Mouse (Mus musculus): Measurements from ENCODE around the gene Megf9.

The Megf9 gene

DNA sequence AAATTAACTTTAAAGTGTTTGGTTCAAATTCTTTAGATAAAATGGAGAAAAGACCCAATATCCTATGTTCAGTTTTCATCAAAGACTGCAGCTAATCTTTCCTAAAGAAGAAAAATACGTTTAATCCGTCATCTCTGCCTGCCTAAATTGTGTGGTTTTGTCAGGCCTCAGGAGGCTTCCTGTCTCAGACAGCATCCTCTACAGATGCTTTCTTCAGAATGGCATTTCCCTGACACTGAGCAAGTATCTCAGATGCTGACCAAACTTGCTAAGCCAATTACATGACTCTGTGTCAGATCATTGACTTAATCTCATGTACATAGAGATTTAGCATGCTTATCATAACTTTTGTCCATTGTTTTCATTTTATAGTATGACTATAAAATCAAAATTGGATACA, 11.4 kb downstream of the Megf9 start:
- DNase-seq (ENCODE audit: low spot score) = no peak

DNA sequence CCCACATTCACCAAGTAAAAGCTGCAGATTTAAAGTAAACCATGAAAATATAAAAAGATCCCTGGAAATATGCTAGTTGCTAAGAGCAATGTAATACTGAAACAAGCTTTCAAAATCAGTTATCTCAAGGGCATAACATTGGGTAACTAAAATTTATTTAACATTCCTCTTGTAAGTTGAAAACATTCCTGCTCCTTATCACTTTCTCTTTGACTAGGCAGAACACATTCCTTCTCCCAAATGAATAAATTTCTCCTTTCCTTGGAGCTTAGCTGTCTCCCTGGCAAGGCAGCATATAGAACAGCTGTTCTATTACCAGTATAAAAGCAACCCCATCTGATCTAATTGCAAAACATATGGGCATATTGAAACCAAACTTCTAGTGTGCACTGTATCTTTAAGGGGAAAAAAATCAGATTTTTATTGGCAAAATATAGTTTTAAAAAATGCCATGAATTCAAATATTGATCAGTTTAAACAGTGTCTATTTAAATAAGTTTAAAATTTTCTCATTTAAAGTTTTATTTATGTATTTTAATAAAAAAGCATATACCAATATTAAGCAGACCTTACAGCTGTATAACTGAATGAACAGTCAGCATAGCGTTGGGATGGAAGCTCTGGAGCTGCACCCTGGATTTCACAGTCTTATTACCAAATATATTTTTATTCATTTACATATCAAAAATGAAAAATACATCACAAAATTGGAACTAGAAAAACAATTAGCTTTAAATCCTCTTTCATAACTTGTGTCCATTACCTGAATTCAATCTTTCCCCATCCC, 13.1 kb downstream of the Megf9 start:
- no peak for DNase-seq (ENCODE audit: low spot score)

DNA sequence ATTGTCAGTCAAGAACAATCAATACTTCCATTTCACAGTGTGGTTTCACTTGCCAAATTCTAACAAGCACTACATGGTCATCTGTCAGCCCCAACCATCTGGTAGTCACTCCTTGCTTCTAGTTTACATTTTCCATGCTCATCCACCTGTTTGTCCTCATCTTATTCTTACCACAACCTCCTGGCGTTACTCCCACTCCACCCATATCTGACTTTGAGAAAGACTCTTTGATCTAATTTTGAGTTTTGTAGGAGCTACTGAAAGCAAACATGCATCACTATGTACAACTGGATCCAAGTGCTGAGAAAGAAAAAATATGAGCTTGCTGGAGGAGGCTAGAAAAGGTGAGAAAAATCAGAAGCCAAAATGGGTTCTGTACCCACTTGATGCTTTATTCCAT, 17.1 kb downstream of the Megf9 start:
- no peak for DNase-seq (ENCODE audit: low spot score)

DNA sequence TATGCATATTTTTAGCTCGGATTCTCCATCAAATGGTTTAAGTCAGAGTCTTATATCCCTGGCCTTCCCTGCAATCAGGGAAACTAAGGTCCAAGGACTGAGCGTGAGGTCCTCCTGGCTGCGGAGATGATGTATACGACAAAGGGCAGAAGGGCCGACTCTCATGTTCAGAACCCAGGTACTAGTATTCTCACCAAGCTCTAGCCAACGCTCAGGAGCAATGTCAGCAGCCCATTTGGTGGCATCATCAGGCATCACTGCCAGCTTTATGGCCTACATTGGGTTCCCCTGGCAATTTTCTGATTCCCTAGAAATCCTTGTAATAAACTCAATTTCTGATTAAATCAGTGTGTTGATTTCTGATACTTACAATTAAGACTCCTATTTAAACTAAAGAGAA, 18.5 kb downstream of the Megf9 start:
- no peak for DNase-seq (ENCODE audit: low spot score)

DNA sequence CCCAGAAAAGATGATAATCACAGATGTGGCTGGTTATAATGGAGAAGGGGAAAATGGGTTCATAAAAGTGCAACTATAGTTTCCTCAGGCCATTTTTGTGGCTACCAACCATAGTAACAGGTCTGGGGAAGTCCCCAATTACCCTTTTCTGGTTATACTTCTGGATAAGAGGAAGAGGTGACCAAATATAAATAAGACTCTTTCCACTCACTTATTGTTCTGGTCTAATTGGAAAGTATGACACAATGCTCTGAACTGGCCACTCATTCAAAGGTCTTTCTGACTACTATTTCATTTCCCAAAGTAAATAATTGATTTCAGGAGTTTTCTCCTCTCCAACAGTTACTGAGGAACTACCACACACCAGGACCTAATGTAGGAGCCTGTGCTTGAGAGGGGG, 19.3 kb downstream of the Megf9 start:
- no peak for DNase-seq (ENCODE audit: low spot score)

DNA sequence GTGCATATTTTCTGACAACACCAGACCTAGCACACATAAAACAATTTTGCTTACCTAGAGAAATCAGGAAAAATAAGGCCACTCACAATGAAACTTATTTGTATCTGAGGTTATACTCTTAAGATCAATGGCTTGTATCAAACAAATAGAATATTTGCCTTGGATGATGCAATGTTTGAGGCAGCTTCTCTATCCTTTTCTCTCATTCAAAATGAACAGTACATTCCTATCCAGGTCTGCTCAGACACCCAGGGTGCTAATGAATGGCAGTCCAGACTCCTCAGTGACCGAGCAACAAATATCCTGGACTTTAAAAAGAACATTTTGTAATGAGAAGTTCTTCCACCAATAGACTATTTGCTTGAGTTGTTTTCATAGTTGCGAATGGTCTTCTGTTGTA, 24.8 kb downstream of the Megf9 start:
- no peak for DNase-seq (ENCODE audit: low spot score)

DNA sequence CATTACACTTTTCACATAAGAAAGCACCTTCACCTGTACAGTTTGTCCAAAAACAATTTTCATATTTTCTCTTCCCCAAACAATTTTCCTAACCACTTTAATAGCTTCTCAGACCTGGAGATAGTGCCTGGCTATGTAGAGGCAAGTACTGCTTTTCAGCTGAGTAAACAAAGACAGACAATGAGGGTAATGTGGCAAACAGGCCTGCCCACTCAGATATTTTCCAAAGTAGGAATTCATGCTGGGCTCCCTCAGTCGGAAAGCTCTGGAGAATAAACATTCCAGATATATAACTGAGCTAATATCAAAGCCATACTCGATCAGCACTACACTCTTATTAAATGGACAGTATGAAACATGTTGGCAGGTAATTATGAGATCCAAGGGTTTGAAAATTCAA, 25.2 kb downstream of the Megf9 start:
- no peak for DNase-seq (ENCODE audit: low spot score)

DNA sequence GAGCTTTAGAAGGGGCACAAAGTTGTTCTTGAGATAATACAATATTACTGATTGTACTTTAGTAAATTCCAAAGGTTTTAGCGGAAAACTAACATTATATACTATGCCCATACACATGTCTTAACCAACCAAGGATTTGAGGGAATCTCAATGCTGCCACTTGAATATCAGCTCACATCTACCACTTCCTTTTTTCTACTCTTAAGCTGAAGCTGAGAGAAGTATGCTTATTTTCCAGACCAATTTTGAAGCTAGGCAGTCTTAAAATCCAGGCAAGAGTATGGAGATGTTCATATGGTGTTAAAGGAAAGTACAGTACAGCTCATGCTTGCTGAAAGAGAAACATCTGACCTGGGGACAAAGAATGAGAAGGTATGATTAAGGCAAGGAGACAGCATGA, 26.6 kb downstream of the Megf9 start:
- DNase-seq (ENCODE audit: low spot score) = no peak

DNA sequence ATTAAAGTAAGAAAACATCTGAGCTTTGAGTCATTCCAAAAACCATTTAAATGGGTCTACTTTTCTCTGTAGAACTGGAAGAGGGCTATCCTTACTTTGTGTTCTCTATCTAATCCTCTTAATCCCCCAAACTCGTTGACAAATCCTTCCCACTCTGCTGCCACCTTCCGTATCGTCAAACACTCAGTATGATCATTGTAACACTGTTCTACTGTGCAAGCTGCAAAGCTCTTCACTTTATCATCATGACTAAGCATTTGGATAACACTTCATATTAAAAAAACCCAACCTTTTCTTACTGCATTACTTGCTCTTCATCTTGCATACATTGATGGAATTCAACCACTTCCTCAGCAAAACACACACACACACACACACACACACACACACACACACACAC, 28.8 kb downstream of the Megf9 start:
- no peak for DNase-seq (ENCODE audit: low spot score)

DNA sequence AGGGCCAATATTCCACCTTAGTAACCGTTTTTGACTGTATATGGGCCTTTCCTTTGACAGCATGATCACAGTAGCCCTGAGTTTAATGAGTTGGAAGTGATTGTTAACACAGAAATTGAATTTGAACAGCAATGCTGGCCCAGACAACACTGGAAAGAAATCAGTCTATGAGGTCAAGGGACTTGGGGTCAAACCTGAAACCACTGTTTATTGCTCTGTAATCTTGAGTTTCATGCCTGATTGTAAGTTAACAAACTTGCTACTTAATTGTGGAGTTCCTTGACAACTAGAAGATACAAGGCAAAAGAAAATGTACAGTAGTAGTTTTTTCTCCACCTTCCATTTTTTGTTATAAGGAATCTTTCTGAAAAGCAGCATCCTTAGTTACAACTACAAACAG, 31.0 kb downstream of the Megf9 start:
- no peak for DNase-seq (ENCODE audit: low spot score)

DNA sequence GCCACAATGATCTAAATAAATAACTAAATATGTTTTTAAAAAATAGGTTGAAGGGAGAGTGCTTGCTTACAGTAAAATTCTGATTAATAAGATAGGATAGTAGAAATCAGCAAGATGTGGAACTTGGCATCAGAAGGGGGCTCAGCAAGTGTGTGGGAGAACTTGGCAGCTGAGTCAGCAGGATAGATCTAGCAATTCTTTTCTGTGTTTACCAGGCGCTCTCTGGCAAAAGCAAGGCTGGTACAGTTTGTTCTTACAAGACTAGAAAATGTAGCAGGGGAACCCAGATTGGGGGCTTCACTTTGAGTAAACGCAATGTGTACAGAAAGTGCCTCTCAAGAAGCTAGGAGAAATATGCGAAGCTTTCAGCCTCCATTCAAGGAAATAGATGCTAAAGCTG, 35.5 kb downstream of the Megf9 start:
- DNase-seq (ENCODE audit: low spot score) = no peak

DNA sequence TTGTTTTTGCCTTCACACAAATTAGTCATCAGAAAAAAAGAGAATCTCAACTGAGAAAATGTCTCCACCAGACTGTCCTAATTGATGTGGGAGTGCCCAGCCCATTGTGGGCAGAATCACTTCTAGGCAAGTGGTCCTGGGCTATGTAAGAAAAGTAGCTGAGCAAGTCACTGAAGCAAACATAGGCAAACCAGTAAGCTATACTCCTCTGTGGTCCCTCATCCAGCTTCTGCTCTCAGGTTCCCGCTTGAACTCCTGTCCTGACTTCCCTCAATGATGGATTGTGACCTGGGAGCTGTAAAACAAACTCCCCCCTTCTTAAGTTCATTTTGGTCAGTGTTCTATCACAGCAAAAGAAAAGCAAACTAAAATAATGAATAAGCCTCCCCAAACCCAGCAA, 37.8 kb downstream of the Megf9 start:
- no peak for DNase-seq (ENCODE audit: low spot score)

DNA sequence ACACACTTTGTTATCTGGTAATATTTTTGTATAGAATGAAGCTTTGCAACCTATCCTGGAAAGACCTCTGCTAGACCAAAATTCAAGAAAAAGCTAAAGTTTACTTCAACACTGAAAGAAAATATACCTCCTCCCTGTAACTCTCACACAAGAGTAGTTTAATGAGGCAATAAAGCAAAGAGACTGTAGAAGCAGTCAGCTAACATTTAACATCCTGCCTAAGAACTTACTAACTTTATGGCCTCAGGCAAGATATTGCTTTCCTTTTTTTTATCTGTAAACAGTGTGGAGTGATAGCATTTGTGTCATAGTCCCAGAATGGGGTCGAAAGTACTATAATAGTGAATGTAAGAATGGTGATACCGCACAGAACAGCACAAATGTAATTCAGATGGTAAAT, 45.0 kb downstream of the Megf9 start:
- DNase-seq (ENCODE audit: low spot score) = no peak

DNA sequence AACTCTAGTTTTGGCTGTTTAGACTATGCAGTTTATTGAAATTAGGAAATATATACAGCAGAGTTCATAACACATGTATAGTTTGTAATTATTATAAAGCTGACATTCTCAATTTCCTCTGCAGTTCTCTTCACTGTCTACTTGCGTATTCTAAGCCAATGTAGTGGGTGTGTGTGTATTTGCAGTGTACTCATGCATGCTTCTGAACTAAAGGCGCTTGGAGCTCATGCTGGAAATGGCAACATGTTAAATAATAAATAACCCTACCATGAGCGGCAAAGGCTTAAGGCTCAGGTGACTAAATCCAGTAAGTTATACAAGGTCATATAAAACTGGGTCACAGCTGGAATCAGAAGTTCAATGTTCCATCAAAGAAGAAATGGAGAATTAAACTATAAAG, 46.4 kb downstream of the Megf9 start:
- DNase-seq (ENCODE audit: low spot score) = no peak

DNA sequence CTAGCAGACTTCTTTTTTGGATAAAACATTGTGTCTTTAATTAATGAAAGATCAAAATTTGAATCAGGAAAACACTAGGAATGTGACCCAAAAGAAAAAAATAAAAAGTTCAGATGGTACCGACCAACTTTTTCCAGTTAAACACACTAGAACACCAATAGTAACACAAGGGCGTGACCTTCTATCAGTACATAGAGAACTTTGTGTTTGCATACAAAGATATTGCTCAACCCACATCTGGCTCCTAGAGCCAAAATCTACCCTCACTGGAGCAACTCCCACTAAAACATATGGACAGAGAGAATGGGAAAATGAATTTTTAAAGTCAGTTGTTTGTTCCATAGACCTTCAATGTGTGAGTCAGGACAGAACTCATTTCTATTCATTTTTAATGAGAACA, 50.7 kb downstream of the Megf9 start:
- no peak for DNase-seq (ENCODE audit: low spot score)

DNA sequence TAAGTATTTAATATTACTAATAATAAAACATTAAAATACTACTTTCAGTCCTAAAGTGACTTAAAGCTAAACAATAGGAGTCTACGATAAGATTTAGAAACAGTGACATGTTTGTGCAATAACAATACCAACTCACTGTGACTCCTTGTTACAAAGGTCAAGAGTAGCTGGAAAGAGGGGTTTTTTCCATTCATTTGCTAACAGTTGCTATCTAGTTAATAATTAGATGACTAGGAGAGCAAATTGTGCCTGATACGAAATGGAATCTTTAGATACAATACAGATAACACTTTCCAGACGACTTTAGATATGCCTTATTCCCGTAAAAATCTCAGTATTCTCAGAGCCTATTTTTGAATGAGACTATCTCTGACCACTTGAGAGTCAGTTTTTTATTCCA, 52.9 kb downstream of the Megf9 start:
- no peak for DNase-seq (ENCODE audit: low spot score)

DNA sequence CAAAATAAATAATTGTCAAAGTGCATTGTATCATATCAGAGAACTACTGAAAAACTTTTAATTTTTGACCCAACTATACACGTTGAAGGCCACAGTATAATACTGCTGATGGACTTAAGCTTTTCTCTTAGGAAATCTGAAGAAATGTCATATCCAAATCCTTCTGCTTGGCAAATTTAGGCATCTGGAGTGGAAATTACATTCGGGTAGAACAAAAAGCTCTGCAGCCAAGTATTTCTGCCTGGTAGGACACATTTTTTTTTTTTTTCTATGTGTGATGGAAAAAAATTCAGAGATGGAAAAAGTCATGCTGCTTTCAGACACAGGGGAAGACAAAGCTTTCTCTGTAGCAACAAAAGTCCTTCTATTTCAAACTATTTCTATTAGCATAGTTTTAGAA, 63.4 kb downstream of the Megf9 start:
- DNase-seq (ENCODE audit: low spot score) = no peak

DNA sequence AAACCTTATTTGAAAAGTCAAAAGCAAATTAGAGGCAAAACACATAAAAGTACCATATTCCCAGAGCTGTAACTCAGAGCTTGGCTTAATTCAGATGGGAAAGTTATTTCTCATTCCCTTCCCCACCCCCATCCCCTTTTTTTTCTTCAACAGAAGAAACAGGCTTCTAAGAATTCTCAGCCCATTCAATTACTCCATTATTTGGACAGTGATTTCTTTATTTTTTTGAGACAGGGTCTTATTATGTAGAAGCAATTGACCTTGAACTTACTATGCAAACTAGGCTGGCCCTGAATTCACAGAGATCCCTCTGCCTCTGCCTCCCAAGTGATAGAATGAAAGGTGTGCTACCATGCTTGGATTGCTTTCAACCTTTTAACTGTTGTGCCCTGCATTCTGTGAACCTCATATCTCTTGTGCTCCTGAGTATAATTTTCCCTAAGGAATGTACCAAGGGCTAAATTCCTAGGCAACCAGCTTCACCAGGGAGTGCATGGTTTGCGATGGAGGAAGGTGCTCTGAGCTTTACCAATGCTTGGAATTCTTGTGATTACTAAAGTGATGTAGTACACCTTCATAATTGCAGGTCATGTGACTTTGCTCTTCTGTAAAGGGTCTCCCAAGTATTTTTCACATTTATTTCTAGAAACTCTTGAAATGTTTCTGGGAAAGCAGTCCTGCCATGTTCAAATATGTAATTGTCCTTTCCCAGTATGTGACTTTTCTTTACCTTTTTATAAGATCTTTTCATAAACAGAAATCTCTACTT, 68.7 kb downstream of the Megf9 start:
- no peak for DNase-seq (ENCODE audit: low spot score)

DNA sequence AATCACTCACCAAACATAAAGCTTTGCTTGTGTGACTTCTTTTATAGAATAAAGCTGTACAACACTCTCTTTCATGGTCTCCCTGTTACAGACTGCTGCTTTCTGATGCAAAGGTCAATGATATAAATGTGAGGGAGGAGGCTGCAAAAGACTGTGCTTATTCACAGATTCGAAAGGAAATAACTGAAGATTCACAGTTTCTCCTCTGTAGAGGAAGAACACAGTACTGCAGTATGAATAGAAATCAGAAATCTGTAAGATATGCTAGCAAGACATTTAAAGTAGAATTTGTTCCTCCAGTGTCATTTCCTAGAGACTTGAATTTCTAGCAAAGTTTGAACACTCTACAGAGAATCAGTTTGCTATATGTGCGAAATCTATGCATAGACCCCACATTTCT, 71.5 kb downstream of the Megf9 start:
- no peak for DNase-seq (ENCODE audit: low spot score)

DNA sequence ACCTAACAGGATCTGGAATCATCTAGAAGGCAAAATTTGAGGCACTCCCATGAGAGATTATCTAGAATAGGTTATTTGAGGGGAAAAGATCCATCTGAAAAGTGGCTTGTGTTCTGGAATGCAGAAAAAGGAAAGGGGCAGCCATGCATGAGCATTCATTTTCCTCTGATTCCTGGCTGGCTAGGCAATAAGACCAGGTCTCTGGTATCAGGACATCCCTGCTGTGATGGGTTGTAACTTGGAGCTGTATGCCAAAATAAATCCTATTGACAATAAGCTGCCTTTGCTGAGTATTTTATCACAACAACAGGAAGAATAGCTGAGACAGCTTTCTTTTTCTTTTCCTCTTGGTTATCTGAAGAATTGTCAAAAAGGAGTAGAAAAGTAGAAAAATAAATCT, 73.4 kb downstream of the Megf9 start:
- no peak for DNase-seq (ENCODE audit: low spot score)

DNA sequence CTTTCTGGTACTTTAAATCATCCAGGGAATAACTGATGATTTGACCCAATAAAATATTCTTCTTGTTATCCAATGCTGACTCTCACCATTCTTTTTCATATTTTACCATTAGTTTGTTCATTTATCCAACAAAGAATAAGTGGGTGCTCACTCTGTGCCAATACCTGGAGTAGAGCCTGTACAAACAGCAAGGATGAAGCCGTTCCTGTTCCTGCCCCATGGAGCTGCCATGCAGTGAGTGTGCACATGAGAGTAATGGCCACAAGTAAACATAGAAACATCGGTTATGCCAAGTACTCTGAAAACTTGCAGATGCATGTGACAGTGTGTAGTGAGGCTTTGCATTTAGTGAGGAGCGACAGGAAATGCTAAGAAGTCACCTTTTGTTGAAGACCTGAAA, 82.6 kb downstream of the Megf9 start:
- no peak for DNase-seq (ENCODE audit: low spot score)

DNA sequence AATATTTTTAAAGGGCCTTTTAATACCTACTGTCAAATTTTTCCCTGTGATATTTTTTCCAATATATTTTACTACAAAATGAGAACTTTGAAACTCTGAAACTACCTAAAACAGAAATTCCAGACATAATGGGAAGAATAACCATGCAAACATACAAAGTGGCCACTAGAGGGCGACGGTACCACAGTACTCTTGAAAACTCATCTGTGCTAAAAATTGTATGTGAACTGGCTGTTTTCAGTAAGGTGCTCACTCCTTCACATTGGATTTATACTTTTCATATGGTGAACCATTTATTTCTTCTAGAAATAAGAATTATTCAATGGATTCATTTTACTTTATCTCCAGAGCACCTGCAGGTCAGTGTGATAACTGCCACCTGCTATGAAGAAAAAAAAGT, 83.0 kb downstream of the Megf9 start:
- no peak for DNase-seq (ENCODE audit: low spot score)

DNA sequence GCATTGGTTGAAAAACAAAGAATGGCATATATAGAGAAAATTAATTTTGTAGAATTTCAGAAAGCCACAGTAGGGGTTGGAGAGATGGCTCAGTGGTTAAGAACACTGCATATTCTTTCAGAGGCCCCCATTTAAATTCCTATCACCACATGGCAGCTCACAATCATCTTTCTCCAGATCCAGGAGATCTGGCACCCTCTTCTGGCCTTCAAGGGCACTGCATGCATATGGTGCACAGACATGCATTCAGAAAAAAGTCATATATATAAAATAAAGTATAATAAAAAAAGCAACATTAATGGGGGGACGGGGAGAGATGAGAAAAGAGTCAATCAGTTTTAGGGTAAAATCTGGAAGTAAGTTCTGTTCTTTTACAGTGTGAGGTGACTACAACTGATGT, 85.1 kb downstream of the Megf9 start:
- DNase-seq (ENCODE audit: low spot score) = no peak

DNA sequence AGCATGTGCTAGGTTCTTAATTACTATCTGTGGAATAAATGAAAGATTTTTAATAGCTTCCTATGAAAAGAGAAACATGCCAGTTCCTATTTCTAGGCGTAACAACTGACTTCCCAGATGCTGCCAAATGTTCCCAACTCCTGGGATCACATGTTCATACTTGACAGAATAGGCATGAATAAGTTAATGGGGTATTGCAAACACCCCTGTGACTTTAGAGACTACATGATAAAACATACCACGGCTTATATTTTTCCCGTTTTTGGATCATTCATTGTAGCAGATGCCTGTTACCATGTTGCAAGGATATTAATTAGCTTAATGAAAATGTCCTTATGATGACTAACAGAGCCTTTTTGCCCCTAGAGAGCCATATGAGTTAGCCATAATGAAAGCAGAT, 88.0 kb downstream of the Megf9 start:
- DNase-seq (ENCODE audit: low spot score) = no peak

All from spleen, adult 12 weeks (tissue).